Mouse (Mus musculus): ENCODE data around the gene Traf3. TPM values are rescaled to one million over a fixed set of nuclear protein-coding genes. Genes with fewer than 3 reads are reported as not detected.

Traf3 gene
- total RNA-seq, 2 experiments from 2014 or later = 12.4 to 15.5 TPM

GRCm38 (mm10) chr12:111301322-111302017 is 135.3 kb downstream of the Traf3 start:
- intact Hi-C loops (cut with DNase I) = no loop called here

GRCm38 (mm10) chr12:111302018-111302345 is 135.8 kb downstream of the Traf3 start:
- no peak for DNase-seq
- intact Hi-C loops (cut with DNase I) = no loop called here

More at GRCm38 (mm10) chr12:111301322-111302017, 135.3 kb downstream of the Traf3 start:
- DNase-seq = no peak

DNA sequence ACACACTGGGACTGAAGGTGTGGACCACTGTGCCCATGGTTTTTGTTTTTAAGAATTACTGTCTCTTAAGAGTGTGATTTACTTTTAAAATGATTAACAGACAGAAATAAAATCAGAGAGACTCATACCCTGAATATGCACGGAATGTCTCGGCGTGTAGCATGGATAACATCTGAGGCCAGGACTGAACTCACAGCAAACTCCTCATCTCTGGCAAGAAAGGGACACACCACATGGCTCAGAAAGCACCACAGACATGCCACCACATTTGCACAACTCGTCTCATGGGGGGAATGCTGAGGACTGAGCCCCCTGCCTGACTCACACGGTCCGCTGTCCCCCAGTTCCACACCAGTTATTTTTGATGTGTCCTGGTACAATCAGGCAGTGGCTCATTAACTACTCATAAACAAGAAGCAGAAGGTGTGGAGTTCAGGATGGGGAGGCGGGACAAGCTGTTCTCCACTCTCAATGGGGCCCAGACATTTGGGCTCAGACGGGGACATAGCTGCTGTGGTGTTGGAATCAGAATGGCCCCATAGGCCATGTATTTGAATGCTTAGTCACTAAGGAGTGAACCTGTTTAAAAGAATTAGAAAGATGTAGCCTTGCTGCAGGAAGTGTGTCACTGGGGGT is 137.7 kb downstream of the Traf3 start:
- intact Hi-C loops (cut with DNase I) = no loop called here
- DNase-seq = no peak

- DNase-seq = no peak
- intact Hi-C loops (cut with DNase I) = no loop called here
Measured at GRCm38 (mm10) chr12:111306821-111307220, 140.7 kb downstream of the Traf3 start.

- intact Hi-C loops (cut with DNase I) = no loop called here
- no peak for DNase-seq
Measured at GRCm38 (mm10) chr12:111309256-111309655, 143.1 kb downstream of the Traf3 start.

GRCm38 (mm10) chr12:111309931-111310330 is 143.8 kb downstream of the Traf3 start:
- DNase-seq = no peak
- intact Hi-C loops (cut with DNase I) = no loop called here

DNA sequence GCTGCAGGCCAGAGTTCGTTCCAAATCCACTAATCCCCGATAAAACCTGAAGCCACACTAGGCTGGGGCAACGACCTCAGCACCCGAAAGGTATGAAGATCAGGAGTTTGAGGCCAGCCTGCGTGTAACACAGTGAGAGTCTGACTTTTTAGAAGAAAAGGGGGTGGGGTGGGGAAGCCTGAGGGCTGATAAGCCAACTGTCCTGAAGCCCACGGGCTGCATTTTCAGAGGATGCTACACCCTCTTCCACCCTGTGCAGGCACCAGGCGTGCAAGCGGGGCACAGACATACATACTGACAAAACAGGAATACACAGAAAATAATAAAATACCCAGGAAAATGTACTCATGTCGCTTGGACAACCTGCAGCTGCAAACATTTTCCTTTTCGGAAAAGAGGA is 145.6 kb downstream of the Traf3 start:
- no peak for DNase-seq
- intact Hi-C loops (cut with DNase I) = no loop called here

- intact Hi-C loops (cut with DNase I) = no loop called here
- DNase-seq = no peak
Measured at GRCm38 (mm10) chr12:111314273-111314672, 148.1 kb downstream of the Traf3 start.

Other genes starting within 250 kb of the Traf3 start
- gene Ankrd9, start 187.3 kb upstream of the Traf3 start, total RNA-seq (2021) = 10 to 100 TPM; 81.0 to 82.1 TPM
- 10 to 100 TPM; 22.0 to 22.3 TPM for gene Rcor1, start 127.0 kb upstream of the Traf3 start, total RNA-seq (2021)
- not detected for gene 4930595D18Rik, start 18.1 kb downstream of the Traf3 start, total RNA-seq (2021)
- gene Amn, start 104.7 kb downstream of the Traf3 start, total RNA-seq (2021) = not detected
- gene Cdc42bpb, start 211.3 kb downstream of the Traf3 start, total RNA-seq (2021) = 10 to 100 TPM; 73.0 to 82.1 TPM
- gene Lbhd2, start 240.4 kb downstream of the Traf3 start, total RNA-seq (2021) = not detected